Mouse (Mus musculus) forebrain, embryonic 12.5 days (tissue): Measurements from ENCODE around the gene Pex10. TPM values are rescaled to one million over a fixed set of nuclear protein-coding genes. Genes with fewer than 3 reads are reported as not detected.
A peak's percentile ranks its signal among the peaks of the same experiment; 100 is the strongest.
"Not testable (repeated sequence)": the region's sequence is repeated elsewhere in the genome, so short reads cannot be mapped to it uniquely, and the experiment has no call there.

Experiments
- ATAC-seq: fragments of 200-750 bp; cut with Nextera tagmentation; 2 replicates; pipeline ENCODE4 v1.8.0; 2017; ENCODE audit warnings: moderate TSS enrichment; ENCODE audit not compliant: low FRiP score
- H3K27ac ChIP-seq: fragments of 300-500 bp; sonication (generic); 2 replicates; pipeline ENCODE4 v1.5.1; 2016; ENCODE audit warnings: mild to moderate bottlenecking
- H3K27me3 ChIP-seq: fragments of 300-500 bp; sonication (generic); 2 replicates; pipeline ENCODE4 v1.6.1; 2016; ENCODE audit warnings: mild to moderate bottlenecking
- H3K36me3 ChIP-seq: fragments of 300-500 bp; sonication (generic); replicated peaks from 2 replicates; pipeline ENCODE4 v1.6.1; 2016; ENCODE audit warnings: mild to moderate bottlenecking
- H3K4me1 ChIP-seq: fragments of 300-500 bp; sonication (generic); 2 replicates; pipeline ENCODE4 v1.6.1; 2016
- H3K4me2 ChIP-seq: fragments of 300-500 bp; sonication (generic); 2 replicates; pipeline ENCODE4 v1.6.1; 2016; ENCODE audit warnings: mild to moderate bottlenecking, moderate library complexity
- H3K4me3 ChIP-seq: fragments of 300-500 bp; sonication (generic); replicated peaks from 2 replicates; pipeline ENCODE4 v1.5.1; 2016; ENCODE audit warnings: mild to moderate bottlenecking
- H3K9ac ChIP-seq: fragments of 300-500 bp; sonication (generic); 2 replicates; pipeline ENCODE4 v1.6.1; 2016; ENCODE audit warnings: mild to moderate bottlenecking
- H3K9me3 ChIP-seq: fragments of 300-500 bp; sonication (generic); 2 replicates; pipeline ENCODE4 v1.6.1; 2016
- WGBS: fragments of 180-500 bp; shearing (Covaris S2); methylation state at CpG from one replicate; pipeline ENCODE4 v1.1.7; 2016; 5-methylcytosine and 5-hydroxymethylcytosine counted together
- polyA plus RNA-seq: library from polyadenylated mRNA; unstranded; fragments of >200 nt; fragmentation: Nextera tagmentation; extraction: Ambion mirVana; gene quantifications from 2 replicates; pipeline ENCODE4 v1.2.1, GENCODE M21; 2016

The Pex10 gene
- polyA plus RNA-seq, 1 experiment from 2014 or later = 19.3 TPM

DNA sequence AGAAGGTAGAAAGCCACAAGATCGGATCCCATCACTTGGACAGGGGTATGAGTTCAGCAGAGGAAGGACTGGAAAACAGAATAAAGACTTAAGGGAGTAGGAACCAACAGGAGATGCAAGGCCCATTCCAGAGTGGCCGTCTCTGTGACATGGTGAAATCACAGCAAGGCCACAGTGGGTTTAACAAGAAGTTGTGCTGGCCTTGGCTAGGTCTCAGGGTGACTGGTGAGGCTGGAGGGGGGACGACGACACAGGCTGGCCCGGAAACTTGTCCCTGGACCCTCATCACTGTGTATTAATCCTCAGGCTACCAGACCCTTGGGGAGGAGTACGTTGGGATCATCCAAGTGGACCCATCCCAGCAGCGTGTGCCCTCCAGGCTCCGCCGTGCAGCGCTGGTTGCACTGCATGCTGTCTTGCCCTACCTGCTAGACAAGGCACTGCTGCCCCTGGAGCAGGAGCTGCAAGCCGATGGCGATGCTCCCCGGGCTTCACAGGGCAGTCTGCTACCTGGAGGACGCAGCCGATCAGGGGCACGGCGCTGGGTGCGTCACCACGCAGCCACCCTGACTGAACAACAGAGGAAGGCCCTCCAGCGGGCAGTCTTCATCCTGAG is 1.6 kb downstream of the Pex10 start:
- no peak overlapping the region for H3K4me3 ChIP-seq

DNA sequence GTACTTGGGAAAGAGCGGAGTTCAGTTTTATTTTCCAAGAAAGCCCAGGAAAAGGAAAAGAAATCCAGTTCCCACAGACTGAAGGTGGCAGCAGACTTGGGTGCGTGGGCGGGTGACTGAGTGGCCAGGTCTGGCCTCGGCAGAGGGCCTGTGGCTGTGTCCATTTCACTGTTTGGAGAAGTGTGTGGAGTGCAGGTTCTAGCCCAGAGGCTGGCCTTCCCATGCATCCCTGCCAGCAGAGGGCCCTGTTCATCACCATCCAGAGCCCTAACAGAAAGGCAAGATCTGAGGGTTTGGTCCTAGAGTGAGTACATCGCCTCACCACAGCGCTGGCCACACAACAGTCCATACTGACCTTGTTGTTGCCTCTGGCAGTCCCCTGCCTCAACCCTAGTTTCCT is 2.4 kb downstream of the Pex10 start:
- Histone ChIP-seq H3K4me1 (peaks cover 23% of the 10 kb centered on the region), H3K27me3 (no peaks in the 10 kb centered on the region), H3K9ac (no peak overlapping the region), H3K4me2 (no peak overlapping the region), H3K36me3 (peaks cover 57% of the 10 kb centered on the region), H3K9me3 (no peaks in the 10 kb centered on the region), H3K4me3 (no peak overlapping the region), H3K27ac (no peak overlapping the region)
- WGBS = 84% methylated on average over 6 of the region's 6 CpGs
- ATAC-seq = no peak

More for the DNA sequence above, 1.6 kb downstream of the Pex10 start:
- H3K36me3 ChIP-seq = peaks cover 50% of the 10 kb centered on the region
- peak overlapping the region; percentile 71; the same call in 1 of the 2 replicates for H3K4me2 ChIP-seq
- H3K27me3 ChIP-seq = peaks cover 3% of the 10 kb centered on the region; the same call in 1 of the 2 replicates
- no peak for ATAC-seq
- H3K9ac ChIP-seq = no peak overlapping the region
- WGBS = 94% methylated on average over 20 of the region's 20 CpGs
- H3K9me3 ChIP-seq = no peaks in the 10 kb centered on the region
- no peak overlapping the region for H3K27ac ChIP-seq
- peaks cover 23% of the 10 kb centered on the region for H3K4me1 ChIP-seq

DNA sequence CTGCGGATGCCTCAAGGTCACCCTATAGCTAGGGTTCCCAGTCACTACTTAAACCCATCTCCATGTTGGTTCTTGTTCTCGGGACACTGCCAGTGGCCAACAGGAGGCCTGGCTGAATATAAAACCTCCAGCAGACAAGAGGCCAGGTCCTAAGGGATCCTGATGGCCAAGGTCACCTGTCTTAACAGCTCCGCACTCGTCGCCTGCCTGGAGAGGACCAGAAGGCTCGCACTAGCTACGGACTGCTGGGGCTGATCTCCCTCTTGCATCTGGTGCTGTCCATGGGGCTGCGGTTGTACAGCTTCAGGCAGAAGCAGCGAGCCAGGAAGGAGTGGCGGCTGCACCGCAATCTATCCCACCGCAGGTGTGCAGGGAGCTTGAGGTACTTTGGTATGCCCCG is 3.4 kb downstream of the Pex10 start:
- Histone ChIP-seq H3K36me3 (peaks cover 66% of the 10 kb centered on the region), H3K27me3 (no peaks in the 10 kb centered on the region), H3K9me3 (no peaks in the 10 kb centered on the region), H3K4me1 (peaks cover 23% of the 10 kb centered on the region), H3K4me2 (no peak overlapping the region), H3K4me3 (no peak overlapping the region), H3K27ac (no peak overlapping the region), H3K9ac (no peak overlapping the region)
- ATAC-seq = no peak
- WGBS = 92% methylated on average over 13 of the region's 13 CpGs

GRCm38 (mm10) chr4:155070921-155071320 is 4.1 kb downstream of the Pex10 start:
- H3K36me3 ChIP-seq = peaks cover 73% of the 10 kb centered on the region
- 93% methylated on average over 5 of the region's 5 CpGs for WGBS
- H3K27ac ChIP-seq = no peak overlapping the region
- H3K4me1 ChIP-seq = peaks cover 19% of the 10 kb centered on the region
- no peak overlapping the region for H3K9ac ChIP-seq
- H3K9me3 ChIP-seq = no peaks in the 10 kb centered on the region
- H3K4me2 ChIP-seq = no peak overlapping the region
- H3K4me3 ChIP-seq = no peak overlapping the region
- ATAC-seq = no peak
- H3K27me3 ChIP-seq = no peaks in the 10 kb centered on the region

- ATAC-seq = no peak
- Histone ChIP-seq H3K4me2 (no peak overlapping the region), H3K36me3 (peaks cover 88% of the 10 kb centered on the region)
Observed at GRCm38 (mm10) chr4:155074418-155074817, 7.6 kb downstream of the Pex10 start.

DNA sequence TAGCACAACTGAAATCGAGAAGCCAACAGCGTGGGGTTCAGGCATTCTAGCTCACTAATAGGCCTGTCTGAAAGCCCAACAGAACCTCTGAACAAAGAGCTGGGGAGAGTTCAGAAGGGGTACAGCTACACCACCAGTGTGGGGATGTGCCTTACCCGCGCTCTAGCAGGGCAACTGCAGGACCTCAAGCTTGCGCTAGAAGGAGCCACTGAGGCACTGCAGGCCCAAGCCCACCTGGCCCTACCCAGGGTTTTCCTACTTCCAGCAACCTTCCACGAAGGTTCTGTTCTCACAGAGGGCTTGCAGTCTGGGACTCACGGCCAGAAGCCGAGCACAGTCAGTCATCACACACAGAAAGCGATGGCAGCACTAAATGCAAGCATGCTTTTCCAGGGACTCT is 8.3 kb downstream of the Pex10 start:
- H3K4me1 ChIP-seq = no peaks in the 10 kb centered on the region
- H3K27ac ChIP-seq = no peak overlapping the region
- H3K4me2 ChIP-seq = no peak overlapping the region
- no peaks in the 10 kb centered on the region for H3K27me3 ChIP-seq
- ATAC-seq = no peak
- H3K4me3 ChIP-seq = no peak overlapping the region
- no peaks in the 10 kb centered on the region for H3K9me3 ChIP-seq
- 86% methylated on average over 9 of the region's 9 CpGs for WGBS
- peaks cover 88% of the 10 kb centered on the region for H3K36me3 ChIP-seq
- H3K9ac ChIP-seq = no peak overlapping the region

More at GRCm38 (mm10) chr4:155074418-155074817, 7.6 kb downstream of the Pex10 start:
- Histone ChIP-seq H3K27me3 (no peaks in the 10 kb centered on the region), H3K27ac (no peak overlapping the region), H3K4me1 (no peaks in the 10 kb centered on the region), H3K9ac (no peak overlapping the region), H3K4me3 (no peak overlapping the region), H3K9me3 (no peaks in the 10 kb centered on the region)
- WGBS = 80% methylated on average over 9 of the region's 9 CpGs

GRCm38 (mm10) chr4:155075813-155076212 is 9.0 kb downstream of the Pex10 start:
- no peak overlapping the region for H3K4me3 ChIP-seq
- H3K4me2 ChIP-seq = no peak overlapping the region

GRCm38 (mm10) chr4:155076677-155077076 is 9.9 kb downstream of the Pex10 start:
- WGBS = 92% methylated on average over 9 of the region's 9 CpGs
- no peaks in the 10 kb centered on the region for H3K9me3 ChIP-seq
- H3K4me3 ChIP-seq = no peak overlapping the region
- H3K27ac ChIP-seq = no peak overlapping the region
- H3K9ac ChIP-seq = no peak overlapping the region
- H3K4me2 ChIP-seq = no peak overlapping the region
- H3K27me3 ChIP-seq = no peaks in the 10 kb centered on the region
- H3K36me3 ChIP-seq = peaks cover 85% of the 10 kb centered on the region
- ATAC-seq = no peak
- H3K4me1 ChIP-seq = no peaks in the 10 kb centered on the region

More at GRCm38 (mm10) chr4:155075813-155076212, 9.0 kb downstream of the Pex10 start:
- H3K36me3 ChIP-seq = peaks cover 87% of the 10 kb centered on the region
- no peaks in the 10 kb centered on the region for H3K9me3 ChIP-seq
- no peak overlapping the region for H3K9ac ChIP-seq
- no peaks in the 10 kb centered on the region for H3K4me1 ChIP-seq
- no peak overlapping the region for H3K27ac ChIP-seq
- no peaks in the 10 kb centered on the region for H3K27me3 ChIP-seq
- 93% methylated on average over 2 of the region's 2 CpGs for WGBS
- ATAC-seq = no peak

DNA sequence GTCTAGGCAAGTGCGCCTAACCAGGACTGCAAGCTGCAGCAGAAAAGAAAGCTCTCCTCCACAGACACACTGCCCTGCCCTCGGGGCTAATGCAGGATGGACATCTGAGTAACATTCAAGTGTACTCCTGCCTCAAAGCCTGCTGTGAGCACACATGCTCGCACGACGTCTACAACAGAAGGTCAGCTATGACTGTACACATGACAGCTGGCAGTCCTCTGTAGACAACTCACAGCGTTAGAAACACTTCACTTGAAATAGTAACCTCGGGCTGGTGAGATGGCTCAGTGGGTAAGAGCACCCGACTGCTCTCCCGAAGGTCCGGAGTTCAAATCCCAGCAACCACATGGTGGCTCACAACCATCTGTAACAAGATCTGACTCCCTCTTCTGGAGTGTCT is 12.0 kb downstream of the Pex10 start:
- H3K27ac ChIP-seq, H3K9me3 ChIP-seq, ATAC-seq, H3K4me3 ChIP-seq, H3K4me1 ChIP-seq, H3K27me3 ChIP-seq, H3K4me2 ChIP-seq, H3K9ac ChIP-seq: not testable (repeated sequence)
- H3K36me3 ChIP-seq = peaks cover 87% of the 10 kb centered on the region
- 93% methylated on average over 10 of the region's 10 CpGs for WGBS

DNA sequence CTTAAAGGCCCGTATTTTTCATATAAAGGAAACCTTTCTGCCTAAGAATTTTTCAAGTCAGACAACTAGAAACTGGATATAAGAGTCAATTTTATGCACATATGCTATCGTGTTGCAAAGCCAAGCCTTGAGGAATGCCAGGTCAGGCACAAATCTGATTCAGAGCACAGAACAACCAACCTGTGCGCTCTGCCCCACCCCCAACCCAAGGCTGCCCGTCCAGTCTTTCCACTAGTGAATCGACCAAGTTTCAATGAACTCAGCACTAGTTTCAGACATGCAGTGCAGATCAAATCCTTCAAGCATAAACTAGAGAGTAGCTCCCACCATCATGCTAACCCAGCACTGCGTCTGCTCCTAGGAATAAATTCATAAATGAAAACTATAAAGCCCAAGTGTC is 12.8 kb downstream of the Pex10 start:
- Histone ChIP-seq H3K9me3 (no peaks in the 10 kb centered on the region), H3K9ac (no peak overlapping the region), H3K27ac (no peak overlapping the region), H3K4me3 (no peak overlapping the region), H3K4me1 (peaks cover 11% of the 10 kb centered on the region), H3K27me3 (no peaks in the 10 kb centered on the region), H3K4me2 (no peak overlapping the region), H3K36me3 (peaks cover 80% of the 10 kb centered on the region)
- 94% methylated on average over 6 of the region's 6 CpGs for WGBS
- ATAC-seq = no peak

DNA sequence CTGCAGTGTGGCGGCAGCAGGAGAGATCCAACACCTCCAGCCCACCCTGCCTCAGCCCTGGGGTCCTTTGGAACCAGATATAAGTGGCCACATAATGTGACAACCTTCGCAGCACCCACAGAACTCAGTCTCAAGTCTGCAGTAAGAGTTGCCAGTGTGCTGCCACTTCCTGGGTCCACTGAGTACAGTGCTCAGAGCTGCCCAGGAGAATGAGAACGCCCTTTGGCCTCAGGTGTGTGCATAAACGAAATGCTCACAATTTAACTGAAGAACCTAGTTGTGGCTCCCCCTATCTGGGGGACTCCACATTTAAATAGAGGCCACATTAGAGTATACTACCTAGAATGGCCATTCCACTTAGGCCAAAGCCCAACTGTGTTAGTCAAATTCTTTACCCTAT is 16.7 kb downstream of the Pex10 start:
- Histone ChIP-seq H3K36me3 (peaks cover 45% of the 10 kb centered on the region), H3K27ac (no peak overlapping the region), H3K9ac (0 out of 2 replicates have a peak overlapping the region, but pooled peaks have one; percentile 22), H3K4me3 (no peak overlapping the region), H3K4me2 (no peak overlapping the region), H3K4me1 (peaks cover 30% of the 10 kb centered on the region), H3K9me3 (no peaks in the 10 kb centered on the region), H3K27me3 (no peaks in the 10 kb centered on the region)
- WGBS = 91% methylated on average over 4 of the region's 4 CpGs
- no peak for ATAC-seq

- 0 out of 2 replicates have a peak overlapping the region, but pooled peaks have one; percentile 92 for H3K9ac ChIP-seq
- H3K4me2 ChIP-seq = no peak overlapping the region
- no peak overlapping the region for H3K4me3 ChIP-seq
- no peaks in the 10 kb centered on the region for H3K27me3 ChIP-seq
- H3K9me3 ChIP-seq = no peaks in the 10 kb centered on the region
- no peak overlapping the region for H3K27ac ChIP-seq
- no peak for ATAC-seq
- peaks cover 43% of the 10 kb centered on the region for H3K36me3 ChIP-seq
- H3K4me1 ChIP-seq = peaks cover 30% of the 10 kb centered on the region
- WGBS = 93% methylated on average over 7 of the region's 7 CpGs
Observed at GRCm38 (mm10) chr4:155084351-155084750, 17.5 kb downstream of the Pex10 start.
